Mouse (Mus musculus) gastrocnemius, postnatal 36 days (tissue): ENCODE data around the gene Uck2. TPM values are rescaled to one million over a fixed set of nuclear protein-coding genes. Genes with fewer than 3 reads are reported as not detected.
A peak's percentile ranks its signal among the peaks of the same experiment; 100 is the strongest.

Experiments
- DNase-seq, 2 experiments: peaks; one replicate each; pipeline ENCODE4 v3.0.0; 2022
- intact Hi-C: fragments of 180-260 bp; cut with DNase I; formaldehyde crosslinking; loops from one replicate; pipeline ENCODE4 v1.15.1; 2025
- total RNA-seq, 2 experiments: library from RNA; stranded (reverse); gene quantifications; 2 replicates each; pipeline ENCODE4 v1.2.3; 2021

The Uck2 gene
- total RNA-seq, 2 experiments from 2014 or later, result 17.6 to 18.9 TPM

GRCm38 (mm10) chr1:167284837-167285319 lies 242 bp downstream of the Uck2 start:
- DNase-seq, result peak; percentile 69 to 79
- intact Hi-C loops, result loop anchor here (1.0 kb wide), 1 partner anchor 23 kb away; the partner anchor contains the start of gene Tmco1

GRCm38 (mm10) chr1:167284258-167284836 lies 773 bp downstream of the Uck2 start:
- DNase-seq, result peak in 1 of 2 experiments; percentile 31

GRCm38 (mm10) chr1:167283441-167284257 lies 1.5 kb downstream of the Uck2 start:
- intact Hi-C loops, result no loop called here
- DNase-seq, result no peak

More at GRCm38 (mm10) chr1:167284258-167284836, 773 bp downstream of the Uck2 start:
- intact Hi-C loops, result no loop called here

- DNase-seq, result no peak
- intact Hi-C loops, result no loop called here
Observed at GRCm38 (mm10) chr1:167282768-167283167, 2.4 kb downstream of the Uck2 start.

- DNase-seq, result no peak
- intact Hi-C loops, result no loop called here
Observed at GRCm38 (mm10) chr1:167282112-167282511, 3.0 kb downstream of the Uck2 start.

GRCm38 (mm10) chr1:167280061-167280460 lies 5.1 kb downstream of the Uck2 start:
- DNase-seq, result no peak
- intact Hi-C loops, result no loop called here

GRCm38 (mm10) chr1:167279160-167279715 lies 5.9 kb downstream of the Uck2 start:
- intact Hi-C loops, result no loop called here
- DNase-seq, result no peak

GRCm38 (mm10) chr1:167278395-167278794 lies 6.7 kb downstream of the Uck2 start:
- intact Hi-C loops, result no loop called here
- no peak for DNase-seq

- DNase-seq, result no peak
- intact Hi-C loops, result no loop called here
Observed at GRCm38 (mm10) chr1:167274646-167275390, 10.3 kb downstream of the Uck2 start.

GRCm38 (mm10) chr1:167273380-167274163 lies 11.5 kb downstream of the Uck2 start:
- DNase-seq, result no peak
- intact Hi-C loops, result no loop called here

GRCm38 (mm10) chr1:167271841-167272240 lies 13.3 kb downstream of the Uck2 start:
- intact Hi-C loops, result no loop called here
- DNase-seq, result no peak

GRCm38 (mm10) chr1:167271304-167271703 lies 13.8 kb downstream of the Uck2 start:
- intact Hi-C loops, result no loop called here
- no peak for DNase-seq

GRCm38 (mm10) chr1:167270342-167271111 lies 14.6 kb downstream of the Uck2 start:
- no peak for DNase-seq
- intact Hi-C loops, result no loop called here

GRCm38 (mm10) chr1:167269856-167270270 lies 15.3 kb downstream of the Uck2 start:
- intact Hi-C loops, result loop anchor here (5.0 kb wide), 1 partner anchor 38 kb away; no protein-coding TSS in a partner anchor
- peak; percentile 75 to 82 for DNase-seq

- intact Hi-C loops, result loop anchor here (5.0 kb wide), 1 partner anchor 37 kb away; no protein-coding TSS in a partner anchor
- no peak for DNase-seq
Observed at GRCm38 (mm10) chr1:167269350-167269811, 15.7 kb downstream of the Uck2 start.

- intact Hi-C loops, result loop anchor here (5.0 kb wide), 1 partner anchor 36 kb away; no protein-coding TSS in a partner anchor
- no peak for DNase-seq
Observed at GRCm38 (mm10) chr1:167268360-167269063, 16.6 kb downstream of the Uck2 start.

- intact Hi-C loops, result loop anchor here (5.0 kb wide), 1 partner anchor 34 kb away; no protein-coding TSS in a partner anchor
- DNase-seq, result no peak
Observed at GRCm38 (mm10) chr1:167266720-167267119, 18.4 kb downstream of the Uck2 start.

GRCm38 (mm10) chr1:167265366-167265765 lies 19.8 kb downstream of the Uck2 start:
- intact Hi-C loops, result loop anchor here (5.0 kb wide), 1 partner anchor 33 kb away; no protein-coding TSS in a partner anchor
- DNase-seq, result no peak
